Mouse (Mus musculus) kidney, adult 8-10 months (tissue): ENCODE measurements at regions not wholly inside any gene's neighbourhood (a gene's known extent, or its start where the extent isn't known, plus 50 kb on each side); places are given as distances from the start of the nearest gene placed in this dataset.
A peak's percentile ranks its signal among the peaks of the same experiment; 100 is the strongest.

ENCODE experiments used
- DNase-seq, 2 experiments: peaks; one replicate each; pipeline ENCODE4 v3.0.0; 2022

GRCm38 (mm10) chr7:95082248-95082647, 1088.8 kb upstream of the Tenm4 start:
- no peak for DNase-seq

GRCm38 (mm10) chr7:95084328-95084727, 1086.7 kb upstream of the Tenm4 start:
- no peak for DNase-seq

- peak in 1 of 2 experiments; percentile 5 for DNase-seq
Observed at GRCm38 (mm10) chr7:95091360-95091759, 1079.7 kb upstream of the Tenm4 start.

DNA sequence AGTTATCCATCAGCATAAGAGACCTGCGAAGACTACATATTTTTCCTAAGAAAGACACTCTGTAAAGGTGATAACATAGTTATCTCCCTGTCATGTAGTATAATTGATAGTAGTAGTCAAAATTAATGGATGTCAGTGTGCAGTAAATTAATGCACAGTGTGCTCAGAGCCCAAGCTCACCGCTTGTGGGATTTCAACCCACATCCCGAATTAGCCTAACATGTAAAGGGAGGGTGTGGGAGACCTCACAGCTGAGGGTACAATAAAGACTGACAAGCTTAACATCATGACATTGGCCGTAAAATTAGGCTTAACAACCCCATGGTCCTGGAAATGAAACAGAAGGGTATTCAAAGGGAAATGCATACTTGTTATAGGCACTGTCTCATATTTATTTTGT, 1042.0 kb upstream of the Tenm4 start:
- no peak for DNase-seq

- no peak for DNase-seq
Observed at GRCm38 (mm10) chr7:95133038-95133437, 1038.0 kb upstream of the Tenm4 start.

GRCm38 (mm10) chr7:95134062-95134625, 1036.9 kb upstream of the Tenm4 start:
- no peak for DNase-seq

DNA sequence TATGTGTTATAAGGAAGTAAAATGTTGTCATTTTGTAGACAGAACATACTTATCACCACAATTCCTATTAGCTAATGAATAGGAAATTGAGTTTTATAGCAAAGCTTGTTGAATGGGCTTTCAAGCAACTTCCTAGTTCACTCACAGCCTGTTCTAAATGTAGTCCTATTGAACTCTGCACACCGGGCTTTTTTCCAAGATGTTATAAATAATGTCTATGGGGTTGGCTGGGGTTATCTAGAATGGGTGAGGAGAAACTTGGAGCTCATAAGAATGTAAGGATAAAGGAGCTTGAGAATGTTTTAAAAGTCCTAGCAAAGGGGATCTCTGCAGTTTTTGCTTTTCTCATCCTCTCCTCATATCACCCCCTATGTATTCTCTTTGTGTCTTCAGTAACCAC, 1029.3 kb upstream of the Tenm4 start:
- no peak for DNase-seq

- no peak for DNase-seq
Observed at GRCm38 (mm10) chr7:95143037-95143436, 1028.0 kb upstream of the Tenm4 start.
